Mouse (Mus musculus) ovary, adult 10 weeks (tissue): ENCODE measurements around the gene Lilra5. TPM values are rescaled to one million over a fixed set of nuclear protein-coding genes. Genes with fewer than 3 reads are reported as not detected.

Experiments
- polyA plus RNA-seq: library from polyadenylated mRNA; stranded (reverse); fragments of 350-450 nt; fragmentation: Illumina TruSeq; extraction: RNeasy Lipid Tissue Mini Kit (QIAGEN cat#74804); gene quantifications from one replicate; pipeline ENCODE4 v1.2.3, GENCODE M21; 2014

Lilra5 gene
- polyA plus RNA-seq = 2.7 TPM

GRCm38 (mm10) chr7:4237454-4237853, at the start of gene Lilra5:
Lilra5 (plus strand) TSS chr7:4237754.

Other genes with a start within 250 kb of the Lilra5 start
- 9.1 TPM for gene Lair1, start 174.6 kb upstream of the Lilra5 start, polyA plus RNA-seq
- gene Ttyh1, start 118.3 kb upstream of the Lilra5 start, polyA plus RNA-seq = 2.5 TPM
- gene Leng8, start 100.7 kb upstream of the Lilra5 start, polyA plus RNA-seq = 13.9 TPM
- 0.48 TPM for gene Leng9, start 87.4 kb upstream of the Lilra5 start, polyA plus RNA-seq
- gene Cdc42ep5, start 72.9 kb upstream of the Lilra5 start, polyA plus RNA-seq = 0.97 TPM
- 1.7 TPM for gene Ncr1, start 100.0 kb downstream of the Lilra5 start, polyA plus RNA-seq
- 0.20 TPM for gene Gp6, start 160.0 kb downstream of the Lilra5 start, polyA plus RNA-seq
- gene Rdh13, start 207.9 kb downstream of the Lilra5 start, polyA plus RNA-seq = 6.3 TPM
- 2.7 TPM for gene Eps8l1, start 222.9 kb downstream of the Lilra5 start, polyA plus RNA-seq